In the genomic region with DNA sequence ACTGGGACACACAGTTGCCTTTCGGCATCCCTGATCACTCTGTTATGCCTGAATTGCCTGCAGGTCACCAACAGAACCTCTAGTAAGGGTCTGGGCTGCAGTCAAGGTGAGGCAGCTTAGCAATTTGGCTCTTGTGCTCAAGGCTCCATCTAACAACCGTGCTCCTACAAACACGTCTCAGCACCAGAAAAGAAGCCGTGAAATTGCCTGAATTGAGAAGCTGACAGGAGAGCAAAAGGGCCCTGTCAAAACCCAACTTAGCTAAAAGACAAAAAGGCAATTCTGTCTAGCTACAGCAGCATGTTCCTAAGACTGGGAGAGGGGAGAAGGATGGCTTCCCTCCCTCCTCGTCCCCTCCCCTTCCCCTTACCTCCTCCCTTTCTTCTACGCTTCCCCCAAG, we compare ENCODE assay signal across 16 mouse cellular contexts.
"Had no signal": no experiment of that assay in that cellular context is flagged by ENCODE, and none has a peak within 500 bp of the region (broad histone marks: within the 10 kb centered on the region; RNA-seq: fewer than 3 reads in every experiment).

No protein-coding gene starts in this region.

- DNase-seq: kidney, adult 2 months; kidney, postnatal 25 days; layer of hippocampus, postnatal 36 days; liver, embryonic 13.5 days; lung, adult 2 months; lung, postnatal 14 days; lung, postnatal 4 days; right cerebral cortex, adult 18-20 months; right cerebral cortex, postnatal 14 days; right cerebral cortex, postnatal 4 days; thymus, postnatal 25 days had no signal

- H3K9ac ChIP-seq: liver, embryonic 13.5 days; neural tube, embryonic 12.5 days; neural tube, embryonic 15.5 days; stomach, embryonic 15.5 days had no signal

- H3K4me1 ChIP-seq: liver, embryonic 13.5 days had no signal

- H3K36me3 ChIP-seq: liver, embryonic 13.5 days; neural tube, embryonic 12.5 days; neural tube, embryonic 15.5 days; stomach, embryonic 15.5 days had no signal

- H3K4me2 ChIP-seq: liver, embryonic 13.5 days; neural tube, embryonic 12.5 days; neural tube, embryonic 15.5 days; stomach, embryonic 15.5 days had no signal

- H3K9me3 ChIP-seq: liver, embryonic 13.5 days; neural tube, embryonic 12.5 days; neural tube, embryonic 15.5 days; stomach, embryonic 15.5 days had no signal

- H3K27me3 ChIP-seq: neural tube, embryonic 12.5 days; neural tube, embryonic 15.5 days; stomach, embryonic 15.5 days had no signal

- H3K4me3 ChIP-seq: left cerebral cortex, adult 2 months; liver, embryonic 13.5 days; neural tube, embryonic 12.5 days; neural tube, embryonic 15.5 days; stomach, embryonic 15.5 days had no signal

- H3K27ac ChIP-seq: kidney, postnatal 0 days; left cerebral cortex, adult 2 months; liver, embryonic 13.5 days; neural tube, embryonic 12.5 days; stomach, embryonic 15.5 days had no signal
